Mouse (Mus musculus): ENCODE measurements around the gene Etfrf1.

GRCm38 (mm10) chr6:145175571-145175981, 35.4 kb upstream of the Etfrf1 start:
- TF ChIP-seq E2F4 (IDR thresholded peaks at IDR 0.05; ENCODE audit: insufficient replicate concordance, low read depth, low read length): no peak
- TF ChIP-seq CTCF (conservative IDR thresholded peaks at IDR 0.05 in 1 of 2, IDR thresholded peaks at IDR 0.05 in 1 of 2; ENCODE audit: low read depth in 2 of 2, low read length in 2 of 2): no peak
- no peak for TF ChIP-seq CHD1 (IDR thresholded peaks at IDR 0.05; ENCODE audit: low read depth, low read length)
- TF ChIP-seq MEF2A (IDR thresholded peaks at IDR 0.05; ENCODE audit: borderline replicate concordance, low read depth, low read length): no peak
- no peak for TF ChIP-seq IRF4 (IDR thresholded peaks at IDR 0.05; ENCODE audit: low read depth, low read length)
